Mouse (Mus musculus) cerebellum, adult 18-20 months (tissue): ENCODE measurements at regions not wholly inside any gene's neighbourhood (a gene's known extent, or its start where the extent isn't known, plus 50 kb on each side); places are given as distances from the start of the nearest gene placed in this dataset.

Experiments used
- DNase-seq, 2 experiments: peaks; one replicate each; pipeline ENCODE4 v3.0.0; 2021

DNA sequence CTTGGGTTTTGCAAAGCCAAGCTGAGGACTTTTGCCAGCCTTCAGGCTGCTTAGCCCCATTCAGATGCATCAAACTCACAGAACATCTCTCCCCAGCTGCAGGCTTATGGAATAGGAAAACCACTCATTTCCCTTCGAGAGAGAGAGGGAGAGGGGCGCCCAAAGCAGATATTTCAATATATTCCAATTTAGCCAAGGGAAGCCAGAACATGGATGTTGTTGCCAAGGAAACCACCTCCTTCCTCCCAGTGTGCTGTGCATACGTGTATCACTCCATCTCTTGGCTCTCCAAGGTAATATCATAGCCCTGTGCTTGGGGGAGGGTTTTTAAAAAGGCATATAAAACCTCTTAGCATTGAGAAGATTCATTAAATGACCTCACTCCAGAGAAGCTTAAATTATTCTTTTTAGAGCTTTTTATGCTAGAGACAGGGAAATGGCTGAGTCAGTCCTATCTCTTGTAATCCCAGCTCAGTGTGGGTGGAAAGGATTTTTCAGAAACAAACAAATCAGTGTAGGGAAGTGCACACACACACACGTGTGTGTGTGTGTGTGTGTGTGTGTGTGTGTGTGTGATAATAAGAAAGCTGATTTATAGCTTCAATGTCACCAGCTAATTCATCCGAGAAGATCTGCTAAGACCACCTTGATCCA, 245.1 kb downstream of the Rps24 start:
- no peak for DNase-seq

DNA sequence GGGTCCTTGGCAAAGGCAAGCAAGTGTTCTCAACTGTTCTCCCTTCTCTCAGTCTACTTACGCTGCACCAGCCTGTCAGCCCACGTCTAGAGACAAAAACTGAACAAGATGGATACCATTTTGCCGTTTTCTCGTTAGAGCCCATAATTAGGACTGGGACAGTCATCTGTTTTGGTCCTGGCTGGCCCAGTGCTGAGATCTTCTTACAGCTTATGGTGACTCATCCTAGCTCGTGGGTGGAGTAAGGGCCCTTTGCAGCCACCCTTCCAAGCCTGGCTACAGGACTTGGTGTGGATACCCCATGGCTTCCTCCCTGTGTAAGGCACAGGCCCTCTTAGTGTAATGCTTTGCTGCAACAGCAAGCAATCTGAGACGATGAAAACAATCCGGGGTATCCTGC, 246.4 kb downstream of the Rps24 start:
- no peak for DNase-seq

DNA sequence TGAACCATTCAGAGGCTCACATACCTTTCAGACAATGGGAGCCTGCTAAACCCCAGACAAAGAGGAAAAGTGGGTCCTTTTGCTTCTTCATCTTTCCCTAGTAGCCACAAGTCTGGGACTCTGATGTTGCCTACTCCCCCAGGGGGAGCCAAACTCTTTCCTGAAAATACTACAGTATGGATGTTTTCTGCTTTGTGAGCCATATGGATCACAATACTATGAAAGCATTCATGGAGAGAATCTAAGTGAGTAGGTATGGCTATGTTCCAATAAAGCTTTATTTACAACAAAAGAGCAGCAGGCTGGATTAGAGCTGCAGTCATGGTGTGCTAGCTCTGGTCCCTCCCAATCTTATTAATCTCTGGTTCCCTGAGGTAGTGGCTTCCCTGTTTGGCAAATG, 251.9 kb downstream of the Rps24 start:
- DNase-seq, result no peak

DNA sequence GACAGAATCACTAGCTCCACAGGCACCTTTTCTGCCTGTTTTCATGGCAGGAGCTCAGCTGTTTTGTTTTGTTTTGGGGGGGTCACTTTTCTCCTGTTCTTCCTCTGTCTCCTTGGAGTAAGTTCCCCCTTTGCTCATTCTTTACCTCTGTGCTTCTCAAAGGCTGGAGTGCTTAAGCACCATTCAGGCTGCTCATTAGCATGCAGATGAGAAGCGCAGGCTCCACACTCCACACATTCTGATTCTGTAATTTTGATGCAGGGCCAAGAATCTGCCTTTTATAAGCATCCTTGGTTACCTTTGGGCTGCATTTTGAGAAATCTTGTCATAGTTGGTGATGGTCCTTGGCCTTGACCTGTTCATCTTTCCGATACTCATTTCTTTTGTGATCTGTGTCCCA, 257.5 kb downstream of the Rps24 start:
- no peak for DNase-seq

DNA sequence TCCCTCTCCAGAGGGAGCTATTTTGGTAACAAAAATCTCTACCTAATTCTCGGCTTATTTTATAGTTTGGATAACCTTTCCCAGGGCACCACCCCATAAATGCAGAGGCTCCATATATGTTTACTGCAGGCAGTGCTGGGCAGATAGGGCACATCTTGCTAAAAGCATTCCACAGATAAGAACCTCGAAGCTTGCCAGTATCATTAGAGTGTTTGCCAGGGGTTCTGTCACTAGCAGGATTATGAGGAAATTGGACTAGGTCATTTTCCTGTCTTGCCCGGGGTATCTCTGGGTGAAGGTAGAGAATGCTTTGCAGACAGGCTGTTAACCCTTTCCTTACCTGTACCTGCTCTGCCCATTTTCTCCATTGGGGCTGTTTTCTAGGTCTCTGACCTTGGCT, 258.8 kb downstream of the Rps24 start:
- DNase-seq, result no peak

DNA sequence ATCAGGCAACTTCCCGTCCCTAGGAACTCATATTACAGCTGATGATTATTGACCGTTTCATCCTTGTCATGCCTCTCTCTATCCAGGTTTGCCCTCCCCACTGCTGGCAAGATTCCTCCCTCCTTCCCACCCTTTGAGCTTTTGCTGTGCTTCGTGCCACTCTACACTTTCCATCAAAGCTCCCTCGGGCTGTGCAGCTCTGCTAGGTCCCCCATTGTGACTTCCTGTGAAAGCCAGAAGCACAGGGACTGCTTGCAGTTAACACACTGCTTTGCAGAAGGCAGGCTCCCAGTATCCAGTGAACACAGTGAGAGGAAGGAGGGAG, 260.5 kb downstream of the Rps24 start:
- no peak for DNase-seq

DNA sequence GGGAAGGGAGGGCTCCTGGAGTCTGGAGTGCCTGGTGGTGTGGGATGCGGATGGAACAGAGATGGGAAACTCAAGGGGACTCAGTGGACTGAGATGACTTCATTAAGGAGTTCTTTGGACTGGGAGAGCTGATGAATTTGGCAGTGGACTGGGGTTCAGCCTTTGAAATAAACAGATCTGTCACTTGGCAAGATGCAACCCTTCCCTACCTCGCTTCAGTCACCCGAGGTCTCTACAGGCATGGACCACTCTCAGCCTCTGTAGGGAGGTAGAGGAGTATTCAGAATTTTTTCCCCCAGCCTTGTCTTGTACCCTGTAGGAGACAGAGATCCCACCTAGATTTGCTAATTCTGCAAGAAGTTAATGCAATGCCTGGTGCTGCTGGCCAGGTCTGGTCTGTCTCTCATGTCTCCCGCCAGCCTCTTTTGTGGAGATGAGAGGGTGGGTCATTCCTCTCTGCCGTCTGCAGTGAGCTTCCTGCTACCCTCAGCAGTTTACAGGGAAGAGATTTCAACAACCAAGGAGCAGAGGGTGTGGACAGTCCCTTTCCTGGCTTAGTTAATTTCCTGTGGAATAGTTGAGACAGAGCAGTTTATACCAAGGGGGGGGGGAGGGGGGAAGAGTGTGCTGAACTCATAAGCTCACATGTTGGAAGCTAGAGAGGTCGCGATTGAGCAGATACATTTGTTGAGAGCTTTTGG, 261.0 kb downstream of the Rps24 start:
- no peak for DNase-seq

DNA sequence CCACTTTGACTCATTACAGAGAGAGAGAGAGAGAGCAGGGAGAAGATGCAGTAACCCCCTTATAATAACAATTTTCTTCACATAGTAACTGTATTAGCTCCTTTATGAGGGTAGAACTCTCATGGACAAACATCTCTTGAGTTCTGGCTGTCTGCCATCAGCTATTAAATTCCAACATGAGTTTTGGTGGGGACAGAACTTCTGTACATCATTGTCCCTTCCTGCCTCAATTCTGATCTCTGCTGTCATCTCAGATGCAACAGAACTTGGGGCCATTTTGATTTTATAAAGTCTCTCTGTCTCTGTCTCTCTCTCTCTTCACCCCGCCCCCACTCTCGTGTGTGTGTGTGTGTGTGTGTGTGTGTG, 261.6 kb downstream of the Rps24 start:
- DNase-seq, result no peak

DNA sequence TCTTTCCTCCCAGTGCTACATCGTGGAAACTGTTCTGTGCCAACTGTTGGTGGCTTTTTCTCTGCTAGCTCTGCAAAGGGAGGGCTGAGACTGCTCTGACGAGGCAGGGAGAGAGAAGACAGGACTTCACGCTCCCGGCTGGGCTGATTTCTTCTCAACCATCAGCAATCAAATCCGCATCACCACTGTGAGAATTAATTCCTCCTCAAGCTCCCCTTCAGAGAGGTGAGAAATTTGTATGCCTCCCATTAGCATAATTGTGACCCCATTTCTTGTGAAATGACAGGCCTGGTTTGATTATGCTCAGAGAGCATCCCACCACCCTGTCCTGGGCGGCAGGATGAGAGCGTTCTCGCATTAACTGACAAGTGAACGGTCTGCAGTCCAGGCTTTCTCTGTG, 262.4 kb downstream of the Rps24 start:
- no peak for DNase-seq

DNA sequence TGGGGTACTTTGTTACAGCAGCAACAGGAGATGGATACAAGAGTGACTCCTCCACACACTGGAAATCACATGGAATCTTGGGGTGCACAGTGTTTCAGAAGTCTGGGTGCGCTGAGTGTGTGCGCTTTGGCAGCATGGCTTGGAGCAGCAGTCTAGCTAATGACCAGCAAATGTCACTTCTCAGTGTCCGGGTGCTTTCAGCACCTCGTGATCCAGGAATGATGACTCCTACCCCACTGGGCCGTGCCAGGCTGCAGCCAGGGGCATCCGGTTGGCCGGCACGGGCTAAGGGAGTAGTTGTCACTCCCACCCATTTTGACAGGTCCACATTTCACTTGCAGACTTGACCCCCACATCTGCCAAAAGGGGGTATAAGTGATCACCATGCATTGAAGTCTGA, 264.3 kb downstream of the Rps24 start:
- no peak for DNase-seq

DNA sequence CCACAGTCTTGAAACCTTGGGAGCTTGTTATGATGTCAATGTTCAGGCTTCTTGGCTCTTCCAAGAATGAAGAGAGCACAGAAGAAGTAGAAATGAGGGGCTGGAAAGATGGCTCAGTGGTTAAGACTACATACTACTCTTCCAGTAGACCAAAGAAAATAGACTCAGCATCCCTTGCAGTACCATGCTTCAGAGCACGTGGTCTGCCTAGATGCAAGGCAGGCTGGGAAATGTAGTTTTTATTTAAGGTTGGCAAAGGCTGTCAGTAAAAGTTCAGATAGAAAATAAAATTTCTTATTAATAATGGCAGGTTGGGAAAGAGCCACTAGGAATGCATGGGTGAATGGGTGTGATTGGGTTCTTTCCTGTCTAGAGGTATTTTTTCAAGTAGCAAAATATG, 267.8 kb downstream of the Rps24 start:
- no peak for DNase-seq

DNA sequence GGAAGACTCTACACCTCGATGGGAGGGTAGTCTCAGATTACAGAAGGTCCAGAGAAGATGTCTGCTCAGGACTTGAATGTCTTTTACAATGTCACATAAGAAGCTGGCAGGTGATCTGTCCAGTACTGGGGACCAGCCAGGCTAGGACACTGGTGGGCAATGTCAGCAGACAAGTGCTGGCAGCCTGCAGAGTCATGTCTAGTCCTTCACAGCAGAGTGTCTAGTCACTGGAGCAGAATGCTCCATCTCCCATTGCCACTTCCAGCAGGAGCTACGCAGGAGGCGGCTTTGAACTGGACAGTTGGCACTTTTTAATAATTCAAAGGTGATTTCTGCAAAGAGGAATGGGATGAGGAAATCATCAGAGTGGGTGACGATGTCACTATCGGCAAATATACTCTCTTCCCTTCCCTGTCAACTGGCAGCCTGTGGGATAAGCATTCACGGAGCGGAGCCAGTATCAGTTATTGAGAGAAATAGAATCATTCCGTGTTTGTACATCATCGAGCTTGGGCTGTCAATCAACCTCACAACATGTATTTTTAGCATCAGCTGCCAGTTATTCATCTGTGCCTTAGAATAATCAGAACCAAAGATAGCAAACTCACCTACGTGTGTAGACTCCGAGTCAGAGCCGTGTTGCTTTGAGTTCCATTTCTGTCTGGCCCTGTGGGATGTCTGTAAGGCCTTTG, 268.6 kb downstream of the Rps24 start:
- DNase-seq, result no peak

DNA sequence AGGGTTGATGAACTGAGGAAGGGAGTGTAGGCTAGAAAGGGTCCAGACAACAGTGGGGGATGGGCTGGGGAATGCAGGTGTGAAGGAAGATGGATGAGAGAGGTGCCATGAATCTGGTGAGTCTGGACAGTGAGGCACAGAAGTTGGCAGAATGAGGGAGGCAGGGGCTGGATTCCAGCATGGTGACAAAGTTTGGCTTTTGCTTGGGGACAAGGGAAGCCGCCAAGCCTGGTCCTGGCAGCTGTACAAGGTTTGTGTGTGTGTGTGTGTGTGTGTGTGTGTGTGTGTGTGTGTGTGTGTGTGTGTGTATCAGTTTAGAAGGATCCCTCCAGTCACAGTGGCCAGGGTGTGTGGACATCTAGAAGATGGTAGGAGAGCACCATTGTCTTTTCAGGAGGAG, 270.4 kb downstream of the Rps24 start:
- DNase-seq, result no peak

DNA sequence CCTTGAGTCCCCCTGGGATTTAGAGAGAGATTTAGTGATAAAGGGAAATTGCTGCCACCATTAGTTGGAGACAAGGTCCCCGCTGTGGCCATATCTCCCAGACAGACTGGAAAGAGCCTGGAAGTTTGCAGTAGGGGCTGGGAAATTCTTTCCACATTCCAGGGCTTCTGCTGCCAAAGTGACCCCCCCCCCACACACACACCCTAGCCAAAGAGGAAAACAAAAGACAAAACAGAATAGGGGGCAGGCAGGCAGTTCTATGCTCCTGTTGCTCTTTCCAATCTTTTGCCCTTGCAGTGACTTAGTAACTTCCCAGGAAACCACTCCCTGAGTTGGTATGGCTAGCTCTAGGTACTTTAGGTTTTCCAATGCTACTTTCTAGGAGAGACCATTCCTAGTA, 270.9 kb downstream of the Rps24 start:
- DNase-seq, result no peak

DNA sequence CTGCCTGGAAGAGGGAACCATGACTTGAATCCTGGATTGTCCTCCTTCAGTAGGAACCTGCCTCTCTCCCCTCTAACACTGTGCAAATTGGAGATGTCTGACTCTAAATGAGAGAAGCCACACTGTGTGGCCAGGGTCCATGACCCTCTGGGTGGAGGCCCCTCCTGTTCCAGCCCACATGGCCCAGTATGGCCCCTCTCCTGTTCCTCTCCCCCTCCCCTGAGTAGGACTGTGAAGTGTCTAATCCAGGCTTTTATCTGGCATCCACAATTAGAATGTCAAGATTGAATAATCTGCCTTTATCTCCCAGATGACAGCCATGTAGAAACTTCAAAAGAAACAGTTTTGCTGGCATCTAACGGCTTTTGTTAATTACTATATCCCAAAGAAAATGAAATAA, 274.0 kb downstream of the Rps24 start:
- no peak for DNase-seq

DNA sequence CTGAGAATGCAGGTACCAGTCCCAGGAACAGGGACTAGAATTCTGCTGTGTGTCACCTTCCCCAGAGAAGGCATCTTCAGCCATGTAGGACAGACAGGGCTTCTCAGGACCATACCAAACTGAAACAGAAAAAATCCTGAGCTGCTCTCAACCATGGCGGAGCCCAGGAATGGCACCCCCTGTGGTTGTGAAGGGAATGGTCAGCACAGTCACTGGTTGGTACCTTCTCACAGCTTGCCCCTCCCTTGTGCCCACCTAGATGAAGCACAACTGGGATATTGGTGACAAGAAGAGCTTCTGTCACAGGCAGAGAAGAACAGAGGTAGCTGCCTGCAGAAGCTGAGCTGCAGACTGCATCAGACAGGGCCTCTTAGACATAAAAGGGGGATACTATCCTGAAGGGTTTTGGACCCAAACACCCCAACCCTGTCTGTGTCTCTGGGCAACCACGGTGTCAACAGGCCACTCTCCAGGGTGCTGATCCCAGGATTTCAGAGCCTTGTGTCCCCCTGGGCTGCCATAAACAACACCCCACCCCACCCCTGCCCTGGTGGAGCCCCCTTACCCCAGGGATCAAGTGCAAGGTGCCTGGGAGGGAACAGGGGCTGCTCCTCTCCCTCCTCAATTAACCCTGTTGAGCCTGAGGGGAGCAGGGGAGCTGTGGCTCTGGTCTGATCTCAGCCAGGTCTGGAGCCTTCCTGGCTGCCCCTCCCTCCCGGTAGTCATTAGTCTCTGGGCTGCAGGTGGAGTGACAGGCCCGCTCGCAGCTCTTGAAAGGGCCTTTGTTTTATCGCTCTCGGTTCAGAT, 275.7 kb downstream of the Rps24 start:
- DNase-seq, result no peak

DNA sequence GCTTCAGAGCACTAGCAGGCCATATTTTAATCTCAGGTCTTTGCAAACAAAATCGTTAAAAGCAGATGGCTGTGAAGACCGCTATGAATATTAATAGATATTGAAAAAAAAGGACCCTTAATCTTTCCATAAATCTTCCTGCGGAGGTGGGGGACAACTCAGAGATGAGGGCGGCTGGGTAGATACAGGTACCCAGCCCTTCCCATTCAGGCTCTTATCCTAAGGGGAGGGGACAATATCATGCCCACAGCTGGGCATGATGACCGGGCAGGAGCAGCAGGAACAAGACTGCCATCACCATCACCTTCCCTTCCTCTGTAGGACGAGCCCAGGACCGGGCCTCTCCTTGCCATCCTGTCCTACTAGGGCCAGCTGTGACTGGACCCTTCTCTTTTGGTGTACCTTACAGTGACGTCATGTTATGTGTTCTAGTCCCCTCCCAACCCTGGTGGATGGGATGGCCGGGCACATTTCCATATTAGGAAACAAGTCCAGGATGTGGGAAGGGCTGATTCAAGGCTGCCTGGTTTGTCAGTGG, 276.4 kb downstream of the Rps24 start:
- DNase-seq, result no peak

DNA sequence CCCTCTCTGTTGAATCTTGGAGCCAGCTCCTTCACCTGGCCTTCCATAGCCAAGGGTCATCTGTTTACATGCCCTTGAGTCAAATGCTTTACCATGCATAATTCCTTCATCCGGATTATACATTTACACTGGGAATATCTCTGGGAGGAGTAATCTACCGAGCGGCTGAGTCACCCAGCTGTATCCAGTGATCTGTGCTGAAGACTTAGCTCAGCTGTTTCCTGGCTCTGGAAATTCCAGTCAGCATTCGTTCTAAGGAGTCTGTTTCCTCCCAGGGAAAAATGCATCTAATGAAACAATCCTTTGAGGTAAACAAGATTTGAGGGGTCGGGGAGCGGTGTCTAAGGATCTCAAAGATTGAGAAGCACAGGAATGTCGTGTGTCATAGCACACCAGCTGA, 276.9 kb downstream of the Rps24 start:
- DNase-seq, result no peak

DNA sequence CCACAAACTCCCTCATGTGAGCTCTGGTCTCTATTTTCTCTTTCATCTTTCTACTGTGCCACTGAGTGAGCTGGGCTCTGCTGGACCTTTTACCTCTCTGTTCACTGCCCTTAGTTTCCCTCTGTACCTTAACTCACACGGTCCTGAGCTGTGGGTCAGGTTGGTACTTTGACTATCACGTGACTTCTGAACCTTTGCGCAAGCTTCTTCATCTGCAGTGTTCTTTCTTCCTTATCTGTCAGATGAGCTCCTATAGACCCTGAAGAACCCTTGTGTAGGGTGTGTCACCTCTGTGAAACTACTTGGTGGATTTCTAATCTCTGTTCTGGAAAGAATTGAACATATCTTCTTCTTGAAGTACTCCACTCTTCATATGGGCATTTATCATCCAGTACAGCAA, 279.3 kb downstream of the Rps24 start:
- no peak for DNase-seq

DNA sequence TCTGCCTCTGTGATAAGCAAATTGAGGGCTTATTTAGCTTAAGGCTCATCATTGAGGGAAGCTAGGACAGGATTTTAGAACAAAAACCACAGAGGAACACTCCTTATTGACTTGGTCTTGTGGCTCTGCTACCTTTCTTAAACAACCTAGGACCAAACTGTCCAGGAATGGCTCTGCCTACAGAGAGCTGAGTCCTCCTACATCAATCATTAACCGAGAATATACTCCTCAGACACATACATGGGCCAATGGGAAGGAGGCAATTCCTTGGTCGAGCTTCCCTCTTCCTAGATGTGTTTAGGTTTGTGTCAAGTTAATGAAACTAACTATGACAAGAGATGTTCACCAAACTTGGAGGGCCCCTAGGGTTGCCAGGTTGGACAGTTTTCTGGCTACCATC, 279.8 kb downstream of the Rps24 start:
- DNase-seq, result no peak

DNA sequence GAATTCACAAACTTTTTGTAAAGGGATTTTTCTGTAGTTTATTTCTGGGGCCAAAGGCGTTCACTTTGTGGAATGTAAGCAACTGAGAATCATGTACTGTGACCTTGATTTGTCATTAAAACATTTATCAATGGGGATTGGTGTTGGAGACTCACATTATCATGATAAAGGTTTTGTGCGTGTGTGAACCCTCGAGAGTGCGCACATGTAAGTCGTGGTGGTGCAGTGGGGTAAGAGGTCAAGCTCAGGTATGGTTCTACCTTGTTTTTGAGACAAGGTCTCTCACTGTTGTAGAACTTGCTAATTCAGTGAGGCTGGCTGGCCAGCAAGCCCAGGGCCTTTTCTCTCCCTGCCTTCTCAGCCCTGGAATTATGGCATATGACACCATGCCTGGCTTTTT, 280.4 kb downstream of the Rps24 start:
- DNase-seq, result no peak

DNA sequence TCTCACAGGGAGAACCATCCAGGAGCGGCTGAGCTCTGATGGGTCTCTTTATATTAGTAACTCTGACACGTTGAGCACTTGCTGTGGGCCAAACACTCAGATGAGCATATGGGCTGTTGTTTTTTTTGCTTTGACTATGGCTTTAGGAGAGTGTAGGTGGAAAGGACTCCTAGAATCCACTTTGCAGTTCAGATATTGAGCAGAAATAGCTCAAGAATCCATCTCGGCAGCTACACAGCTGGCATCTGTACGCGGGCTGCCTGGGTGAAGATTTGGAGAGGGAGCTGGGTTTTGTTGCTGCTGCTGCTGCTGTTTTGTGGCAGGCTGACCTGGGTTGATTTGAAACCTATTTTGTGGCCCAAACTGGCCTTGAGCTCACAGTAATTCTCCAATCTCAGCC, 281.0 kb downstream of the Rps24 start:
- no peak for DNase-seq

DNA sequence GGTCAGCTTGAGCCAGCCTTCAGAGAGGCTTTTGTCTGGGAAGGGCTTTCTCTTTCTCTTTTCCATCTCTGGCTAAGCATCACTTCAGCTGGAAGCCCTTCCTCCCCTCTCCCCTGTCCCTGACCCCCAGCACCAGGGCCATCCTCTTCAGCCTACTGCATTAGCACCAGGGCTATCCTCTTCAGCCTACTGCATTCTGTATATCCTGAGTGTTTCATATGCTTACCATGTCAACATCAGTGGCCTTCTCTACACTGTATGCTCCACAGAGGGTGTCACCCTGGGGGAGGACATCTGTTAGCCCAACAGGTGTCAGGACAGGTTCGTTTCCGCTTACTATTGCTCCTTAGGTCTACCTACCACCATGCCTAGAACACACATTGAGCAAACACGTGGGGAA, 282.5 kb downstream of the Rps24 start:
- DNase-seq, result no peak
